Mouse (Mus musculus) CH12.LX (cell line): ENCODE data around the gene Hoxd4.

Experiments
- CHD2 ChIP-seq: IDR thresholded peaks from 2 replicates; pipeline ENCODE4 v1.6.1; 2011; ENCODE audit warnings: low read length, improper control_type of control experiment
- CTCF ChIP-seq, 2 experiments: IDR thresholded peaks in 1 of 2; conservative IDR thresholded peaks in 1 of 2; 2 replicates each; pipeline ENCODE4 v1.5.1; 2011 to 2012; ENCODE audit warnings: low read depth in 2 of 2, low read length in 2 of 2, improper control_type of control experiment in 1 of 2, inconsistent platforms in 1 of 2, mild to moderate bottlenecking in 1 of 2, moderate library complexity in 1 of 2
- ELF1 ChIP-seq: IDR thresholded peaks from 2 replicates; pipeline ENCODE4 v1.6.1; 2014; ENCODE audit warnings: low read depth, mild to moderate bottlenecking, inconsistent platforms, low read length, improper control_type of control experiment
- MXI1 ChIP-seq: IDR thresholded peaks from 2 replicates; pipeline ENCODE4 v1.6.1; 2011; ENCODE audit warnings: mild to moderate bottlenecking, low read depth, low read length, improper control_type of control experiment
- NRF1 ChIP-seq: IDR thresholded peaks from 2 replicates; pipeline ENCODE4 v1.6.1; 2014; ENCODE audit warnings: low read depth, mild to moderate bottlenecking, inconsistent platforms, low read length, improper control_type of control experiment, moderate library complexity
- POLR2A ChIP-seq: IDR thresholded peaks from 2 replicates; pipeline ENCODE4 v1.6.1; 2011; ENCODE audit warnings: low read depth, mild to moderate bottlenecking, improper control_type of control experiment, low read length
- TCF12 ChIP-seq: IDR thresholded peaks from 2 replicates; pipeline ENCODE4 v1.6.1; 2014; ENCODE audit warnings: low read depth, mild to moderate bottlenecking, inconsistent platforms, low read length, improper control_type of control experiment
- USF1 ChIP-seq: IDR thresholded peaks from 2 replicates; pipeline ENCODE4 v1.6.1; 2014; ENCODE audit warnings: low read depth, mild to moderate bottlenecking, inconsistent platforms, low read length, improper control_type of control experiment

DNA sequence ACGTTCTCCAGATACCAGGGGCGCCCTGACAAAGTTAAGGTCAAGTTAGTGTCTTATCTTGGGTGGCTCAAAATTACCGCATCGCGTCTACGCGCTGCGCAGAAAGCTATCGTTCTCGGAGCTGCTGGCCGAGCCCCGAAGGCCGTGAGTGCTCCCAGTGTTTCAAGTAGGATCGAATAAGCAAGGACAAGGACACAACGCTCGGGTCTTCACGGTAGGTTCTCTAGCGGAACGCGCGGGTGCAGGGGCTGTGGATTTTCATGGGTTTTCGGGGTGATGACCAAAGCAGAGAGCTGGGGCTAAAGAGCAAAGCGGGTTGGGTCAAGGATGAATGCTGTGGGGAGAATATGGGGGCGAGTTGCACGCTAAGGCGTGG lies 32.1 kb upstream of the Hoxd4 start:
- TF ChIP-seq CTCF (conservative IDR thresholded peaks at IDR 0.05 in 1 of 2, IDR thresholded peaks at IDR 0.05 in 1 of 2; ENCODE audit: low read depth in 2 of 2, low read length in 2 of 2) = no peak
- TF ChIP-seq NRF1 = no peak
- TF ChIP-seq TCF12 = no peak
- no peak for TF ChIP-seq CHD2
- no peak for TF ChIP-seq MXI1
- TF ChIP-seq USF1 = no peak
- no peak for TF ChIP-seq ELF1
- TF ChIP-seq POLR2A = no peak
